Mouse (Mus musculus) heart, postnatal 25 days (tissue): ENCODE data around the gene 2010111I01Rik. TPM values are rescaled to one million over a fixed set of nuclear protein-coding genes. Genes with fewer than 3 reads are reported as not detected.
A peak's percentile ranks its signal among the peaks of the same experiment; 100 is the strongest.
"Not testable (repeated sequence)": the region's sequence is repeated elsewhere in the genome, so short reads cannot be mapped to it uniquely, and the experiment has no call there.

Experiments used
- DNase-seq: peaks from one replicate; pipeline ENCODE4 v3.0.0; 2022; ENCODE audit warnings: low spot score
- intact Hi-C: fragments of 180-260 bp; cut with DNase I; formaldehyde crosslinking; loops from one replicate; pipeline ENCODE4 v1.15.1; 2025
- total RNA-seq, 2 experiments: library from RNA; stranded (reverse); gene quantifications; 2 replicates each; pipeline ENCODE4 v1.2.3; 2021

The 2010111I01Rik gene
- total RNA-seq, 2 experiments from 2014 or later, result 109 to 112 TPM

- intact Hi-C loops, result no loop called here
Measured at GRCm38 (mm10) chr13:63068371-63069136, 103.9 kb downstream of the 2010111I01Rik start.

GRCm38 (mm10) chr13:63071874-63072273 is 107.2 kb downstream of the 2010111I01Rik start:
- intact Hi-C loops, result no loop called here
- no peak for DNase-seq

More at GRCm38 (mm10) chr13:63068371-63069136, 103.9 kb downstream of the 2010111I01Rik start:
- DNase-seq, result no peak

DNA sequence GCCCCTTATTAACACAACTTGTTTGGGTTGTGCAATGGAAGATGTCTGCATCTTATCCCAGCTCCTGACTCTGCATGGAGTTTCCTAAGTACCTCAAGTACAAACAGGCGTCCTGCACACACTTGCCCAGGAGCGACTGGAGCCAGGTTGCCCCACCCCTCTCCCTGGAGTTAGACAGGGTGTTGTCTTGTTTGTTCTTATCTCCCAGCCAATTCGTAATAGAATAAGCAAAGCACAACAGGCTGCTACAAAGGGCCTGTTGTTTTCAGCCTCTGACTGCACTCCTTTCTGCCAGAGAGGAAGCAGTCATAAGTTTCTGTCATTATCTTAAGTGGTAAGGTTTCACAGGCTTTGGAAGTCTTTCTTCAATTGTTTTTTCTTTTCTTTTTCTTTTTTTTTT is 107.7 kb downstream of the 2010111I01Rik start:
- intact Hi-C loops, result no loop called here
- peak; percentile 59 for DNase-seq

- intact Hi-C loops, result no loop called here
- DNase-seq, result no peak
Measured at GRCm38 (mm10) chr13:63073911-63074675, 109.4 kb downstream of the 2010111I01Rik start.

GRCm38 (mm10) chr13:63074676-63074991 is 109.9 kb downstream of the 2010111I01Rik start:
- no peak for DNase-seq
- intact Hi-C loops, result no loop called here

GRCm38 (mm10) chr13:63075331-63075855 is 110.7 kb downstream of the 2010111I01Rik start:
- intact Hi-C loops, result no loop called here
- no peak for DNase-seq

DNA sequence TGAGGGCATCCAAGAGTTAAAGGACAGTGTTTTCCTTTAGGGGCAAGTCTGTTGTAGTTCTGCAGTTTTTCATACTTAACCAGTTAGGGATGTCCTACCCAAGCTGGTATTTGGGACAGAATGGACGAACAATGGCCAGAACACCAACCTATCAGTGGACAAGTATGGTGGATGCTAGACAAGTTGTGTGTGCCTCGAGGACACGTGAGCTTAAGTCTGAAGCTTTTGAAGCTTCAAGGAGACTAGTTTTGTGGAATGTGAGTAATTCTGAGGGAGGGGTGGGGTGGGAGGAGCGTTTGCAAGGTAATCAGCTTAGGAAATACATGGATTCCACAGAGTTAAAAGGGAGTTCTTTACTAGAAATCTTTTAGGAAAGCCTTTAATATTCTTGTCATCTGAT is 115.5 kb downstream of the 2010111I01Rik start:
- intact Hi-C loops, result no loop called here
- DNase-seq, result no peak

- DNase-seq, result peak; percentile 23
- intact Hi-C loops, result no loop called here
Measured at GRCm38 (mm10) chr13:63080823-63081222, 116.1 kb downstream of the 2010111I01Rik start.

GRCm38 (mm10) chr13:63082555-63083136 is 118.0 kb downstream of the 2010111I01Rik start:
- no peak for DNase-seq
- intact Hi-C loops, result no loop called here

DNA sequence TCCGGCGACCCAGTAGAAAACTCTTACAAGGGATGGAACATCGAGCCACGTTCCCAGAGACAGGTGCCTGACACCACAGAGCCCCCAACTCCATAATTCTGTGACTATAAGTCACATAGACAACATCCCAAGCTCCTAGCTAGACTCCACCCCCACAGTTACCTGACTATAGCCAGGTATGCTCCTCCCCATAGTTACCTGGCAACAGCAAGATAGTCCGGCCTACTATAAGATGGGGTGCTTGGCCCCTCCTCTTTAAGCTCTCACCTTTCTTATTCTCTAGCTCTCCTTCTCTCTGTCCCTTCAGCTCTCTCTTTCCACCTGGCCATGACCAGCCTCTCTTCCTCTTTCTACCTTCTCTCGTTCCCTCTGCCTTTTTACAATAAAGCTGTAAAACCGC is 118.4 kb downstream of the 2010111I01Rik start:
- DNase-seq, intact Hi-C loops: not testable (repeated sequence)

DNA sequence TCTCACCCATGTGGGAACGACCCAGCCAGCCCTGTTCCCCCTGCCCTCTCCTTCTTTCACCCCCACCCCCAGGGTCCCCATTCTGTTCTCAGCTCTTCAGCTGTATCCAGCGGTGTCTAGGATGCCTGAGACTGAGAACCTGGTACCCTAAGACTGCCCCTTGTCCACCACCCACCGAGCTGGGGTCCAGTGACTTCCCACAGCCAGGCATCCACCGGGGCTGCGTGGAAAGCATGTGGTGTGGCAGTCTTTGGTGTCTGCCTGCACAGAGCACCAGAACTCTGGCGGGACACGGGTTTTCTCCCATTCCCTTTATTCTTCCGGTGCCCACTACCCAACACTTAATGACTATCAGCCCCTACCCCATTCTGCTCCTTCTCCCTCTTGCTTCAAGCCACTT is 119.0 kb downstream of the 2010111I01Rik start:
- DNase-seq, result no peak
- intact Hi-C loops, result no loop called here

GRCm38 (mm10) chr13:63087865-63088683 is 123.4 kb downstream of the 2010111I01Rik start:
- DNase-seq, result no peak
- intact Hi-C loops, result no loop called here

DNA sequence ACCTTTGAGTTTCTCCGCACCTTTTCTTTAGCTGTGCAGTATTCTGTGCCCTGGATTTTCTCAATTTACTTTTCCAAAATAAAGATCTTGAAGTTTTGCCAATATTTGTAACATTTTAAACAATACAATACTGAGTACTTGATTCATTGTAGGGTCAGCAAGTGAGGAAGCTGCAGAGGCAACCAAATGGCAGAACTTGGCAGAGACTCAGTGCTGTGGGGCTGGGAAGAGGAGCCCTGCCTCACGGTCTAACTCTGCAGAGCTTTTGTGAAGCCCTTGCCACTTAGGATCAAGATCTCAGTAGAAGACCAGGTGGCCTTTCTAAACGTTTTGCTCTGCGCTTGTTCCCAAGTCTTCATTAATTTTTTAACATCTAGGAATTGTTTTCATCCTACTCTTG is 124.8 kb downstream of the 2010111I01Rik start:
- intact Hi-C loops, result no loop called here

GRCm38 (mm10) chr13:63091246-63091645 is 126.6 kb downstream of the 2010111I01Rik start:
- intact Hi-C loops, result no loop called here
- no peak for DNase-seq

More for the DNA sequence above, 124.8 kb downstream of the 2010111I01Rik start:
- DNase-seq, result no peak

DNA sequence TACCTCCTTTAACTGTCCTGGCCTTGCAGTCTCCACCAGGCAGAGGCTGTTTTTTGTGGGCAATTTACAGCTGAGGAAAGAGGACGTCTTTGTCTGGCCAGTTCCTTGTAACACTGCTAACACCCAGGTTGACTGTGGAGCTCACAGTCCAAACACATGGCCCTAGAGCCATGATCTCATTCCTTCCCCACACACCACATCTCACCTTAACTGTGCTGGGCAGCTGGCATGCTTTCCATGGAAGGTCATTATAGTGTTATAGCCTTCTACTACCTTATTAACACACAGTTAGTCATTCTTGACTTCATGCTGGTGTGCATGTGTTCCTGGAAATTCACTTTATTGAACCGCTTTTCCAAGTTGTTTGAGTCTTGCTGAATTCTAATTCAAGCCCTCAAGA is 127.6 kb downstream of the 2010111I01Rik start:
- intact Hi-C loops, result no loop called here
- no peak for DNase-seq

DNA sequence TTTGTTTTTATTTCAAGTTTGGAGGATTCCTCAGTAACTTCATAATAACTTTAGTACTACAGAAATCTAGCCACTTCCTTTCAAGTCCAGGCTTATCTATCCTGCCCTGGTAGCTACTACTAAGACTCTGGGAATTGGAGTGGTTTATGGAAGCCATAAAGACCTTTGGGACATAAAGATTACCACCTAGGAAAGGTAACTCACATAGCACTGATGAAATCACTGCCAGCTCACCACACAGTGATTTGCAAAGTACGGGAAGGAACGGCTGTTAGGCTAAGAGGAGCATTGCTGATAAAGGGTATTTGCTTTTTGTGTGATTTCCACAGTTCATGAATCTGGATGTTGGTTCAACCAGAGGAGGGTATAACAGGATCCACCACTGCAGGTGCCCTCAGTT is 128.2 kb downstream of the 2010111I01Rik start:
- intact Hi-C loops, result no loop called here

DNA sequence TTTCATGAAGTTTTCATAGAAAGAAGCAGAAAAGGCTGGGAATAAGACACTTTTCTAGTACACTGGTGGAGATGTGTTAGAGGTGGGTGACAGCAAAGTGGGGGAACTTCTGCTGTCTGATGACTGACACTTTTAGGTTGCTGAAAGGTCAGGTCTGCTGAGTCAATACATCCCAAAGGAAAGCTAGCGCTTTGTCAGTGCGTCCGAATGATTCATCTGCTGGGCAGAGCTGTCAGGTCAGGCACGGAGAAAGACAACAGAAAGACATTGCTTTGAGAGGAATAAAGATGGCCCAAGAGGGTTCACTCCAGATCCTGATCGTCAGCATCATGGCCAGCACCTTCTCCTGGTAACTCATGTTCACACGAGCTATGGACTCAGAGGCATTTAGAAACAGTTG is 128.9 kb downstream of the 2010111I01Rik start:
- intact Hi-C loops, result no loop called here
- no peak for DNase-seq

More for the DNA sequence above, 128.2 kb downstream of the 2010111I01Rik start:
- no peak for DNase-seq

GRCm38 (mm10) chr13:63094317-63095131 is 129.8 kb downstream of the 2010111I01Rik start:
- no peak for DNase-seq
- intact Hi-C loops, result loop anchor here (5.0 kb wide), 1 partner anchor 58 kb away; no protein-coding TSS in a partner anchor

DNA sequence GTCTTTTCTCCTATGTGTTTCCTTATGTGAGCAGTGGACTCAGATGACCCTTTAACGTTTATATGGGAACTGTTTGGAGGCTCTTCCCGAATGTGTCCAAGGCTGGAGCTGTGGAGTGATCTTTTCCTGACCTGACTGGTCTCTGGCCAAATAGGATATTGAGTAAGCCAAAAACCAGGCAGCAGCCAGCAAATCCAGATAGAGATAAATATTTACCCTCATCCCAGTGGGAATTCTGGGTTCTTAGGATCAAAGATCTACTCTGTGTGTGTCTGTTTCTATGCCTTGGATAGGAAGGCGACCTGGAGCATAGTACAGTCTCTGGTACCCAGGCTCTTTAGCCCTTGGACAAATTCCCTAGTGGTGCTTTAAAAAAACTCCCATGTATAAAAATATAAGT is 132.1 kb downstream of the 2010111I01Rik start:
- intact Hi-C loops, result loop anchor here (5.0 kb wide), 1 partner anchor 56 kb away; no protein-coding TSS in a partner anchor

More for the DNA sequence above, 132.1 kb downstream of the 2010111I01Rik start:
- no peak for DNase-seq
